Mouse (Mus musculus) lung, embryonic 14.5 days (tissue): ENCODE measurements at regions not wholly inside any gene's neighbourhood (a gene's known extent, or its start where the extent isn't known, plus 50 kb on each side); places are given as distances from the start of the nearest gene placed in this dataset.
A peak's percentile ranks its signal among the peaks of the same experiment; 100 is the strongest.

ENCODE experiments used
- ATAC-seq: fragments of 200-750 bp; cut with Nextera tagmentation; 2 replicates; pipeline ENCODE4 v1.8.0; 2017; ENCODE audit warnings: mild to moderate bottlenecking, moderate TSS enrichment, moderate library complexity; ENCODE audit not compliant: insufficient read depth
- DNase-seq: peaks from one replicate; pipeline ENCODE4 v3.0.0-alpha.2; 2015
- H3K27ac ChIP-seq: fragments of 300-500 bp; sonication (generic); 2 replicates; pipeline ENCODE4 v1.5.1; 2014; ENCODE audit warnings: low read depth, mild to moderate bottlenecking, moderate library complexity
- H3K27me3 ChIP-seq: fragments of 300-500 bp; sonication (generic); 2 replicates; pipeline ENCODE4 v1.6.1; 2014; ENCODE audit warnings: low read length, control low read depth; ENCODE audit not compliant: insufficient read depth
- H3K36me3 ChIP-seq: fragments of 300-500 bp; sonication (generic); 2 replicates; pipeline ENCODE4 v1.6.1; 2014; ENCODE audit warnings: control low read depth; ENCODE audit not compliant: insufficient read depth
- H3K4me1 ChIP-seq: fragments of 300-500 bp; sonication (generic); 2 replicates; pipeline ENCODE4 v1.6.1; 2014; ENCODE audit warnings: antibody characterized with exemption, control low read depth; ENCODE audit not compliant: insufficient read depth
- H3K4me2 ChIP-seq: fragments of 300-500 bp; sonication (generic); 2 replicates; pipeline ENCODE4 v1.6.1; 2014; ENCODE audit warnings: mild to moderate bottlenecking
- H3K4me3 ChIP-seq: fragments of 300-500 bp; sonication (generic); 2 replicates; pipeline ENCODE4 v1.5.1; 2014; ENCODE audit warnings: low read depth, low read length
- H3K9ac ChIP-seq: fragments of 300-500 bp; sonication (generic); 2 replicates; pipeline ENCODE4 v1.6.1; 2014
- H3K9me3 ChIP-seq: fragments of 300-500 bp; sonication (generic); 2 replicates; pipeline ENCODE4 v1.6.1; 2016; ENCODE audit warnings: low read depth, low read length, control low read depth
- CTCF ChIP-seq: IDR thresholded peaks from 2 replicates; pipeline ENCODE4 v1.5.1; 2016; ENCODE audit warnings: antibody characterized with exemption, low read depth
- WGBS: fragments of 180-500 bp; shearing (Covaris S2); extraction: QIAGEN DNeasy Blood & Tissue Kit; methylation state at CpG from one replicate; pipeline ENCODE4 v1.1.7; 2014; 5-methylcytosine and 5-hydroxymethylcytosine counted together

GRCm38 (mm10) chr3:70249922-70250321 is 242.5 kb downstream of the Otol1 start:
- DNase-seq: peak; percentile 19
- Histone ChIP-seq H3K27ac (no peak overlapping the region), H3K4me3 (no peak overlapping the region), H3K9me3 (no peaks in the 10 kb centered on the region), H3K27me3 (no peaks in the 10 kb centered on the region), H3K4me2 (no peak overlapping the region), H3K9ac (no peak overlapping the region), H3K4me1 (no peaks in the 10 kb centered on the region), H3K36me3 (no peaks in the 10 kb centered on the region)
- ATAC-seq: 0 out of 2 replicates have a peak, but pooled peaks have one; percentile 17
- WGBS: 40% methylated on average over 4 of the region's 4 CpGs
- no peak for TF ChIP-seq CTCF

GRCm38 (mm10) chr3:70250733-70251132 is 243.3 kb downstream of the Otol1 start:
- H3K36me3 ChIP-seq: no peaks in the 10 kb centered on the region
- no peak overlapping the region for H3K4me2 ChIP-seq
- H3K27me3 ChIP-seq: no peaks in the 10 kb centered on the region
- no peak for DNase-seq
- TF ChIP-seq CTCF: no peak
- H3K9ac ChIP-seq: no peak overlapping the region
- no peak overlapping the region for H3K4me3 ChIP-seq
- H3K9me3 ChIP-seq: no peaks in the 10 kb centered on the region
- no peaks in the 10 kb centered on the region for H3K4me1 ChIP-seq
- 68% methylated on average over 7 of the region's 7 CpGs for WGBS
- ATAC-seq: no peak
- H3K27ac ChIP-seq: no peak overlapping the region

GRCm38 (mm10) chr3:70263318-70263717 is 255.9 kb downstream of the Otol1 start:
- H3K4me1 ChIP-seq: no peaks in the 10 kb centered on the region
- H3K4me3 ChIP-seq: no peak overlapping the region
- WGBS: 65% methylated on average over 3 of the region's 3 CpGs
- H3K27me3 ChIP-seq: no peaks in the 10 kb centered on the region
- H3K9ac ChIP-seq: no peak overlapping the region
- H3K27ac ChIP-seq: no peak overlapping the region
- H3K9me3 ChIP-seq: no peaks in the 10 kb centered on the region
- DNase-seq (no peak), ATAC-seq (no peak)
- no peaks in the 10 kb centered on the region for H3K36me3 ChIP-seq
- TF ChIP-seq CTCF: no peak
- no peak overlapping the region for H3K4me2 ChIP-seq

- no peak for ATAC-seq
- no peak for TF ChIP-seq CTCF
- Histone ChIP-seq H3K27me3 (no peaks in the 10 kb centered on the region), H3K4me3 (no peak overlapping the region), H3K9me3 (no peaks in the 10 kb centered on the region), H3K27ac (no peak overlapping the region), H3K9ac (no peak overlapping the region), H3K36me3 (no peaks in the 10 kb centered on the region), H3K4me1 (no peaks in the 10 kb centered on the region), H3K4me2 (no peak overlapping the region)
- WGBS: 70% methylated on average over 7 of the region's 7 CpGs
- DNase-seq: no peak
Measured at GRCm38 (mm10) chr3:70288590-70289388, 281.4 kb downstream of the Otol1 start.

GRCm38 (mm10) chr3:70307556-70307955 is 300.1 kb downstream of the Otol1 start:
- Histone ChIP-seq H3K27ac (no peak overlapping the region), H3K36me3 (no peaks in the 10 kb centered on the region), H3K9me3 (no peaks in the 10 kb centered on the region), H3K4me3 (no peak overlapping the region), H3K4me2 (no peak overlapping the region), H3K9ac (no peak overlapping the region), H3K4me1 (no peaks in the 10 kb centered on the region), H3K27me3 (no peaks in the 10 kb centered on the region)
- TF ChIP-seq CTCF: no peak
- ATAC-seq (no peak), DNase-seq (no peak)
- WGBS: 53% methylated on average over 1 of the region's 1 CpGs

- no peak for TF ChIP-seq CTCF
- DNase-seq: no peak
- H3K4me3 ChIP-seq: no peak overlapping the region
- 74% methylated on average over 3 of the region's 3 CpGs for WGBS
- ATAC-seq: no peak
- no peak overlapping the region for H3K27ac ChIP-seq
- H3K4me2 ChIP-seq: no peak overlapping the region
- H3K27me3 ChIP-seq: no peaks in the 10 kb centered on the region
- H3K36me3 ChIP-seq: no peaks in the 10 kb centered on the region
- H3K9ac ChIP-seq: no peak overlapping the region
- no peaks in the 10 kb centered on the region for H3K9me3 ChIP-seq
- H3K4me1 ChIP-seq: no peaks in the 10 kb centered on the region
Measured at GRCm38 (mm10) chr3:70308061-70308461, 300.6 kb downstream of the Otol1 start.

- Histone ChIP-seq H3K4me1 (no peaks in the 10 kb centered on the region), H3K27ac (no peak overlapping the region), H3K27me3 (no peaks in the 10 kb centered on the region), H3K36me3 (no peaks in the 10 kb centered on the region), H3K9ac (no peak overlapping the region), H3K4me3 (no peak overlapping the region), H3K4me2 (no peak overlapping the region), H3K9me3 (no peaks in the 10 kb centered on the region)
- no peak for ATAC-seq
- no peak for DNase-seq
- 87% methylated on average over 4 of the region's 4 CpGs for WGBS
- TF ChIP-seq CTCF: no peak
Measured at GRCm38 (mm10) chr3:70309304-70309703, 301.9 kb downstream of the Otol1 start.

- H3K4me1 ChIP-seq: no peaks in the 10 kb centered on the region
- no peaks in the 10 kb centered on the region for H3K36me3 ChIP-seq
- H3K4me3 ChIP-seq: no peak overlapping the region
- H3K27me3 ChIP-seq: no peaks in the 10 kb centered on the region
- no peak overlapping the region for H3K27ac ChIP-seq
- no peak for TF ChIP-seq CTCF
- no peak for DNase-seq
- H3K9me3 ChIP-seq: no peaks in the 10 kb centered on the region
- H3K4me2 ChIP-seq: no peak overlapping the region
- no peak for ATAC-seq
- no peak overlapping the region for H3K9ac ChIP-seq
Measured at GRCm38 (mm10) chr3:70311055-70311454, 303.6 kb downstream of the Otol1 start.
